Mouse (Mus musculus) embryo, embryonic 10.5 days (tissue): Measurements from ENCODE around the gene Nrxn3.

Source experiments
- DNase-seq: peaks from one replicate; pipeline ENCODE4 v3.0.0-alpha.2; 2015; ENCODE audit warnings: low spot score

The Nrxn3 gene

DNA sequence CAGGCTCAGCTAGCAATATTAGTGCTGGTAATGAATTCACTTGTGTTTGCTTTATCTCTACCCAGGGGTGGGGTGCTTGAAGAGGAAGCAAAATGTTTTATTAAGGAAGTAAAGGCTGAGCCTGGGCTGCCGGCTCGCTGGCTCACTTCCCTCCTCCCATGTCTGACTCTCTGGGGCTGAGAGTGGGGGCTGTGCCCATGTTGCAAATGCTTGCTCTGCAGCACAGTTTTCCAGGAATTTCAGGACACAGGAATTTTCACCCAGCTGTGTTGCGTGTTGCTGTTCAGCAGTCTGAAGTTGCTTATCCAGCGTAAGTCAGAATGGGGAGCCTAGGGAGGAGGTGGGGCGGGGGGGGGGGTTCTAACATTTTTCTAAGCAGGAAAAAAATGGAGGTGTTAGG lies 89.5 kb downstream of the Nrxn3 start:
- DNase-seq = peak; percentile 9

DNA sequence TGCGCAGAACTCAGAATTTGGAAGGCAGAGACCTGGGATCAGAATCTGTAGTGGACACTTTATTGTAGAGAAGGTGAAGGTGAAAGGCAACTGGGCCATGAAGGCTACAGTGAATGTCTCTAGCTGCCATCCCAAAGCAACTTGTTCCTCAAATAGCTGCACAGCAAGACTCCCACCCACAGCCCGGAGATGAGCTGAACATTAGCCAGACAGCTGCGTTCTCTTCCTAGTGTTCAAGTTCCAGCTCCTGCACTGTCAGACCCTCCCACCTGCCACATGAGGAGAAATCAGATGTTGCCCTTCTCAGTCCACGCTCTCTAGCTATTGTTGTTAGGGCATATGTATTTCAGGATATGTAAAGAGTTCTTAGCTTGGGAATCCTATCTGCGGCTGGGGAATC lies 94.2 kb downstream of the Nrxn3 start:
- DNase-seq = no peak

DNA sequence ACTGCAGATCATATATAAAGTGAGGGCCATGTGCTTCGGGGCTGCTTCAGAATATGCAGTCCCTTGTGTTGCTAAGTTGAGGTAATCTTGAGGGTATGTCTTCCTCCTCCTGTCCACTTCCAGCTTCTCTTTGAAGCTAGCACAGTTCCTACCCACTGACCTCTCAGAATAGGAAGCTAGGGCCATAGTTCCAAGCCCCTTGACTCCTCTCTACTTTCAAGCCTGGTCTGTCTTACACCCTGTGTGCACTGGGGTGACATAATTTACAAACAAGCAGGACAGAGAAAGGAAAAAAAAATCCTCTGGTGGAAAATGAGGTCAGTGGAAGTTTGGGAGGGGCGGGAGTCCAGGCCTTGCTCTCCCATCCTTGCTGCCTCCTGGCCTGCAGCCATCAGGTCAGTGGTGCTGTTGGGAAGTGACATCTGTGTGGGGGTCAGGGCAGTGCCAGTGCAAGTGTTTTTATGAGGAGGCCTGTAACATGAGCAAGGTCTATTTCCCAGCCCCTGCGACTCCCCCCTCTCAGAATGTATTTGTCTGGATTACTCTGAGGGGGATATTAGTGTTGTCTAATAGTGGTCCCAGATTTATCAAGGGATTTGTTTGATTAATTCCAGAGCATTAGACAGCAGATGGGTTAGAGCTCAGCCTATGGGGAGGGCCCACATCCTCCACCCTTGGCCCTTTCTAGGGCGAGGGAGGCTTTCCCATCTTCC lies 96.1 kb downstream of the Nrxn3 start:
- DNase-seq = peak; percentile 27

DNA sequence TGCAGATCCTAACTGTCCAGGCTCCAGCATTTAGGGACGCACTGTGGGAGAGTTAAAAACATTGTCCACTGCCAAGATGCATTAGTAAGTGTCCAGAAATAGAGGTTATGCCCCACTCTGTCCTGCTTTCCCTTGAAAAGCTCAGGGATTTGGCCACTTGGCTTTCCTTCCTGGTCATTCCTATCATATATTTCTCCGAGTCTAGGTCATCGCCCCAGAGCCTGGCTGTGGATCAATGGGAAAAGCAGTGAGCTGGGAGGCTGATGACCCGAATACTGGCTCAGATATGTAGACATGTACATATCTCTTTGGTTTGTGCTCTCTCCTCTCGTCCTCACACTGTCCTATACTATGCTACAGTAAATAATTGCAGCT lies 96.6 kb downstream of the Nrxn3 start:
- DNase-seq = no peak

DNA sequence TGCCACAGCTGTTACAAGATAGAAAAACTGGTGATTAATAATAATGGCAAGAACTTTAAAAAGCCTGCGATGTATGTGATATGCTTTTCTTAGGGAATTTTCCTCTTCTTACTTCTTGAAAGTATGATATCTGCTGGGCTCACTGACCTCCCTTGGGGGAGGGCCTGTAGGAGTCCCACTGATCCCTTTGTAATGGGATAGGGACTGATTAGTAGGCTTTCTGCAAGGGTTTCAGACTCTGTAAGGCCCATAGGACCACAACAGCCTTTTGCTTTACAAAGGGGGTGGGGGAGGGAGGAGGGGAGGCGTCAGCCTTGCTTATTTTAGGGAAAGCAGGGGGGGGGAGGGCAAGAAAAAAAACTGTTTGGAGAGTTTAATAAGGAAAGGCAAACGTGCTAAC lies 97.5 kb downstream of the Nrxn3 start:
- DNase-seq = peak; percentile 15

DNA sequence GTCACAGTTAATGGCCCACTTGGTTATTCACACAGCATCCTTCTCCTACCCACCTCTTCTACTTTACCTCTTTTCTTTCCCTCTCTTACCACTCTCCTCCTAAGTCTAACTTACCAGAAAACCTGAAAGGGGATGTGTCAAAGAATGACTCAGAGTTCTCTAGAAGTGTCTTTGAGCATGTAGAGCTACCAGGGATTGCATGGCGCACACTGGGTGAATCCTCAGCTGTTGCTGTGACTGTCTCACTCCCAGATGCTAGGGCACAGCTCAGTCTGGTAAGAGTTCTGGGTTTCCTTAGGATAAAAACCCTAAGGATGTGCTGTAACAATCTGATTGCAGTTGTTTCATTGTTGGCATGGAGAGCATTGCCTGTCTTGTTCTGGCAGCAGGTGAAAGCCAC lies 108.2 kb downstream of the Nrxn3 start:
- DNase-seq = no peak

DNA sequence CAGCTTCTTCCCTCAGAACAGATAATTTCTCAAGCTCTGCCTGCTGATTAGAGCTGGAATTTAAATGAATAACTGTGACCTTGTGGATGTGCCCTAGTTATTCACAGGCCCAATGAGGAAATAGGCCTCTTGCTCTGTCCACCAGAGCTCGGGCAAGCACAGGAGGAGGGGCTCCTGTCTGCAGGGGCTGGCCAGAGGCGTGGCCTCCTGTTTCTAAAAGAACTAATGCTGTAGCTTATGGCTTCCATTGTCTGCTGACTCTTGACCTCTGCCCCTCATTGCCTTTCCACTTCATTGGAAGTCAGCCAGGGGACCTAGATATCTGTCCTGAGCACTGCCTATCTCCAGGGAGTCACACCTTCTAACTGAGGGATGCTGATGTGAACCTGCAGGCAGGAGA lies 113.1 kb downstream of the Nrxn3 start:
- peak; percentile 70 for DNase-seq

DNA sequence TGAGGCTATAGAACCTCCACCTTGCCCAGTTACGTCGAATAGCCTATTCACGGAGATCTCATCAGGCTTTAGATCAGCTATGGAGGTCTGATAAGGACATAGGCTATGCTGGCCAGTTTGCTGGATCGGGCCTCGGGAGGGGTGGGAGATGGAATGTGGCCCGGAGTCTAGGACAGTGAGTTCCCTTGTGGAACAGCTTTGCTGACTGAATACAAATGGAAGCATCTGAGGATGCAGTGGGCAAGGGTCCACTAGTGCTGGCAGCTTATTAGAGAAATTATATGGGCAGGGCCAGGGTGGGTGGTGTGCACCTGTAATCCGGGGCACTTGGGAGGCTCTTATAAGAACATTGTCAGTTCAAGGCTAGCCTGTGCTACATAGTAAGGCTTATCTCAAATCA lies 117.0 kb downstream of the Nrxn3 start:
- DNase-seq = no peak

DNA sequence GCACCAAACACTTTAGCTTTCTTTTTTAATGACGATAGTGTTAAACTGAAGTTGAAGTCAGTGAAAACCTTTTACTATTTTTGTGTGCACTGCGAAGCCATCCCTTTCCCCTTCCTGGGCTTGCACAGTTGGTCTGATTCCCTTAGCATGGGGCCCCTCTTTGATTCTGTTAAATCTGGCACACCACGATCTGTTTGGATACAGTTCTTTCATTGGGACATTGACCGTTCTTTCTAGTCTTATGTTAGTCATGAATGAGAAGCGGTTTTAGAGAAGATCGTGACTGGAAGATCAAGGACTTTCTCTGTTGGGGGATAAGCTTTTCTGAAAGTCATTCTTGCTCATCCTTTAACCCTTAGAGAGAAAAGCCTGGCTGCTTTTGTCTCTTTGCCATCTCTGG lies 118.7 kb downstream of the Nrxn3 start:
- DNase-seq = no peak

DNA sequence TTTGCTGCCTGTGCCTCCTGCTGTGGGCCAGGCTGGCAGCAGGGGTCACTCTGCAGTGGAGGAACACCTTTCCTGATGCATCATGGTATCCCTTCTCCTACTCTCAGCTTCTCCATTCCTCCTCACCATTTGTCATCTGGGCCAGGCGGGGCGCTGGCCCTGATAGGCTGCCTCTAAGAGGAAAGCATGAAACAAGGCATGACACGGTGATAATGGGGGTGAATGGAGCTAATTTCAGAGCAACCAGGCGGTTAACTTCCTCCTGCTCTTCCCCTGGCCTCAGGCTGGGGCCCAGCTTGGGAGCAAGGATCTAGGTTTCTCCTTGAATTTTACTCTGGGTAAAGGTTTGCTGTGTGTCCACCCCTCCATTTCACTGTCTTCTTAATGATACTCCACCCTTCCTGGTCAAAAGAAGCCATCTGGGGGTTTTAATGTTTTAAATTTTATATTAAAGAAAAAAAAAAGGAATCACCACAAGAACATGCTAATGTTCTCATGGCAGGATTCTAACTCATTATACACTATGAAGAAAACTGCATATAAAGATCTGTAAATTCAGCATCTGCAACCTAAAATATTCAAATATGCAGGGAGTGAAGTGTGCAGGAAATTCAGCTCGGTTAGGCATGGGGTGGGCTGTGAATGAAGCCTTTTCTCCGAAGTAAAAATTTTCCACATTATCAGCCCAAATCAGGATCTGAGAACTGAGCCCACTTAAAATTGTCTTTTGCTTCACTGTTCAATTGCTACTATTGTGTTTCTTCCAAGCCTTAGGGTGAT lies 127.9 kb downstream of the Nrxn3 start:
- peak; percentile 59 for DNase-seq

DNA sequence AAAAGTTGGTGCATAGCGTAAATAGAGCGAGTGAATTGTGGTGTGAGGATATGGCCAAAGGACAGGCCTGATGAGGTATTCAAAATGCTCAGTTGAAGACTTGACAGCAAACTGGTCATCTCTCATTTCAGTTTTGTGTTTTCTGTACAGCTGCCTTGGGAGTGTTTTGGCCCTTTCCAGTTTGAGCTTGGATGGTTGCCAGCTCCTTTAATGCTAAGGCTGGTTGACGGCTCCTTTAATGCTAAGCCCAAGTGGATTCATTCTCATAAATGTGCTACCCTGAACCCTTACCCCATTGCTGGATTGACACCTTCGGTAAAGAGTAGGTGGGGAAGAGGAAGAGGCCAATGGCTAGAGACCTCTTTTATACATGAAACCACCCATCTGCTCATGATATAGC lies 131.4 kb downstream of the Nrxn3 start:
- DNase-seq = no peak

DNA sequence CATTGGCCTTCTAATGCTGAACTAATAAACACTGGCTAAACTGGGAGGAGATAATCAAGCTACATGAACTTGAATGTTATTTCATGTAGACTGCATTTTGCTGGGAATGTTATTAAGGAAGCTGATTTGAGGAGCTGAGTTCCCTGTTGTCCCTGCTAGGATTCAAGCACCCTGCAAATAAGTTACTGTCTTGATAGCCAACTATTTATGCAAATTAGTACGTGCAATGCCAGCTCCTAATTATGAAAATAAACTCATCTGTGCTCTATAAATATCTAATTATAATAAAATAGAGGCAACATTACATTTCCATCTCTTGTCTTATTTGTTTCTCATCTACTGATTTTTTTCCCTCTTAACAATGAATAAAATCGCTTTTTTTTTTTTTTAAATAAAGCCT lies 135.0 kb downstream of the Nrxn3 start:
- DNase-seq = no peak

DNA sequence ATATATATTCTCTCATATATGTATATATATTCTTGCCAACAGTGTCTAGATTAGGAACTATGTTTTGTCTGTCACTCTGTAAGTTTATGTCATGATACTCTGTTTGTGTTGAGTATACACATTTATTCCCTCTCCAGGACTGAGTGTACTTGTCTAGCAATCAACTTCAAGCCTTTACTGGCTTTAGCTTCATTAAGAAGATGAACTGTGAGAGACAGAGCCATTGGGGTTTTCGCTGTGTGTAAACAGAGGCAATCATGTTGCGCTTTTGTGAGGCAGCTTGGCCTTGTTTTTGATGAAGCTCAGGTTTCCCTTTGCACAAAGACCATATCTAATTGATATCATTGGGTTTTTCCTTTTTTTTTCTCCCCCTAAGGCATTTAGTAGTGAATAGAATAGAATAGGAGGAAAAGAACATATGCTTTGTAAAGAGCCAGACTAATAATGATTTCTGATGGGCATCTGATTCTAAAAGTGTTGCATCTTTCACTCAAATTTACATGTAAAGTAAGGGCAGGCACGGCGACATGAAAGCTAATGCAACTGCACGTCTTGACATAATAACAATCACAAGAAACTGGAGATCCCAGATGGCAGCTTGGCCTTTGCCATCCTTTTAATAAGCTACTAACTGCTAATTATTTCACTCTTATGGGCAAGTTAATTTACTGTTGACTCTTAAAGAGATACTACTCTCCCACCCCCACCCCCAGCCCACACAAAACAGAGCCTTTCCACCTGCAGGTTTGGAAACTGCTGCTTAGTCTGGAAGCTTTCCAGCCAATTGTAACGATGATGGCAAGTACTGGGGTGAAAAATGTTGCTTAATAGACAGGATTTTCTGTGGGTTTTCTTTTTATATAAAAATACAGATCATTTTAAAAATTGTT lies 137.0 kb downstream of the Nrxn3 start:
- peak; percentile 14 for DNase-seq

DNA sequence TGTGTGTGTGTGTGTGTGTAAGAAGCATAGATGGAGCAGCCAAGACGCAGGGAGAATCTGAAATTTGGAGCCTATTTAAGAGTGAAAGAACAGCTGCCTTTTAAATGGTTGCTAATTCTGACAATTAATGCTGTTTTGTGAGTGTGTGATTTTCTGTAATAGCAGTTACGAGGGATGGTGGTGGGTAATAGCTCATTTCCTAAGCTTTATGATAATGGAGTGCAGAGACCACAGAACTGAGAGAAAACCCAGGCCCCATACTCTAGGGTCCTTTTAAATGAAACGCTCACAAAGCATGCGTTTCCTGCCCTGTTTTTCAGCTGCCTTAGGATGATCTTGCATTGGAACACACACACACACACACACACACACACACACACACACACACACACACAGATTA lies 137.7 kb downstream of the Nrxn3 start:
- DNase-seq = peak; percentile 4

DNA sequence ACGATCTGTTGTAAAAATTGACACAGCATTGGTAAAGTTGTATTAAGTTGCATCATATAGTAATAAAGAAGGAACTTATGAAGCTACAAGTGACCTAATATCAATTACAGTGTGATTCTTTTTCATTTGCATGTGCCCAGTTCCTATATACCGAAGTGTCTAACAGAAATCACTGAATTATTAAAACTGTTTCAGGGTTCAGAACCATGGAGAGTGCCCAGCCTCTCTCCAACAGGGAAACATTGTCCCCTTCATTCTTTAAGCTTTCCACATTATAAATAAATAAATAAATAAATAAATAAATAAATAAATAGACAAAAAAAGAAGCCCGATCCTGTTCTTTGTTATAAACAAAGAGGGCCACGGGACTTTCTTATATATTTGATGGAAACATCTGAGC lies 140.4 kb downstream of the Nrxn3 start:
- peak; percentile 58 for DNase-seq

DNA sequence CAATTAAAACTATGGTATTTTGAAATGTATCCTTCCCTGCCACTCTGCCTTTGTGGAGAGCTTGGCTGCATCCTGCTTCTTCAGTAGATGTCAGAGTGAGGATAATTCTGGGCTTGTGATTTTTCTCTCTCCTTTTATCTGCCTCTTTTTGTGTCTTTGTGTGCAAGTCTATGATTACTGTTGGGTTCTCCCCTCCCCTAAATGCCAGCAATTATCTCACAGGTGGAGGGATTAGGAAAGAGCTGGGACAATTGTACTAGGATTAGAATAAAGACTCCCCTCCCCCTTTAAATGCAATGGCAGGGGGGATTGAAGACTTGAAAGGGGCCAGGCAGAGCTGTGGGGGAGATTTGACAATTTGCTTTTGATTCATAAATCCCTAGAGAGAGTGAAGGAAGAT lies 145.6 kb downstream of the Nrxn3 start:
- no peak for DNase-seq

DNA sequence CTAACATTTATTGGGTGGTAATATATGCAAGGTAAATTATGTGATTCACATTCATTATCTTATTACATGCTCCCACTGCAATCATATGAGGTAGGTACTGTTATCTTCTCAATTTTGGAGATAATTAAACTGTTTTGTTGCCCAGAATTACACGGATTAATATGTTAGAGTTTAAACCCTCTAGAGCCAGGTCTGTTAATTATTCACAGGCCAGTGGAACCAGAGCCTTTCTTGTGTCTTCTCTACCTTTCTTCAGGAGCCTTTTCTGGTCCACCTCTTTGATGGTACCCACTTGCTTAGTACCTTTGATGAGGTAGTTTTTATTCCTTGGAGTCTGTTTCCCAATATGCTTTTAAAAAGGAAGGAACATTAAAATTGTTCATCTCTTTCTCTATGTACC lies 174.7 kb downstream of the Nrxn3 start:
- no peak for DNase-seq

DNA sequence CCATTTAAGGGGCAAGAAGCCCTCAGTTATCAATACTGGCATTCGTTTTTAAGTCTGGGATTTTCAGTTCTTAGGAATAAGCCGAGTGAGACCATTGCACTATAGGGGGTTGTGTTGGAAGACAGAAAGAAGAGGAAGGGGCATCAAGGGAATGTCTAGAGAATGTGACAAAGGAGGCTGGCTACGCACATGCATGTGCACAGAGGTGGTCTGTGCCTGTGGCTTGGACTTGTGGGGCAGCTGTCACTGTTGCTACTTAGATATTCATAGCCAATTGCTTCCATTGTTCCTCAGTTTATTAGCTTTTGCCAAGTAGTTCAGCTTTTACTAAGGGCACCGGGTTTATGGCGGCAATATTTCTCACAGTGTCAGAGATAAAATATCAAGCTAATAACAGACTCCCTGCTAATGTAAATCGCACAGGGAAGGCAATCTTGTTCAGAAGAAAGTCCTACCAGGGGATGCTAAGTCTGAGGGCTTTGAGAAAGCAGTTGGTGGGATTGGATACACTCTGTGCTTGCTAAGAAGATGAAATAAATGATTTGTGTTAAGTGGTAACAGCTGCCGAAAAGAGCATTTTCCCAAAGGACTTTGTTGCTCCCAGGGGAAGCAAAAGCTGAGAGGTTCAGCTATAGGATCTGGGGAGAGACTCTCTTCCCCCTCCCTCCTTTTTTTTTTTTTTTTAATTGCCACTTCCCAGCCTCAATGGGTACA lies 177.5 kb downstream of the Nrxn3 start:
- DNase-seq = peak; percentile 11

DNA sequence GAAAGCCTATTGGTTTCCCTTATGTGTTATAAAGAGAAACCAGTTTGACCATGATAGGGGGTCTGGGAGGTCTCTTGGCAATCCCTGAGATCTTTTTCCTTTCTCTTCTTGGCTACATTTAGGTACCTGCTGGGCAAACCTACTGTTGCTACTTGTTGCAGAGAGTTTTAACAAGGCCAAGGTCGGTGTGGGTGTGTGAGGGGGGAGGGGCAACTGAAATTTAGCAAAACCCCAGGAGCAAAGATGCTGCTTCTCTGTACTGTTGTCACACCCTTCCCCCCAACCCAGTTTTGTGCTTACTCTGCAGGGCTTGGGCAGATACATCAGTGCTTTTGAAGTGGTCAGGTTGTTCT lies 178.0 kb downstream of the Nrxn3 start:
- no peak for DNase-seq

DNA sequence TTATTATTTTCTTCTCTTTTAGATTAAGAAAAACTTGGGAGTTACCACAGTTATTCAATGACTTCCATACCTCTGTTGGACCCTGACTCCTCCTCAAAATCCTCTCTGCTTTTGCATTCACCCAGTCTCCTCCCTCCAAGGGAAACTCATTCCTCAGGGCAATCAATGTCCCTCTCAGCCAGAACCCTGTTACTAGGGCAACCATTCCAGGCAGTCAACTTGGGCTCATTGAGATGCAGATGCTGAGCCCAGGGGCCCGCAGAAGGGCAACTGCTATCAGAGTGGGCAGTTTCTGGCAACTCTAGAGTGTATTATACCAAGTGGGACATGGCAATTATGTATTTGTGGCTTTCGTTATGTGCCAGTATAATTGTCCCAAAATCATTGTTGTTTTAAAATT lies 188.1 kb downstream of the Nrxn3 start:
- peak; percentile 77 for DNase-seq

DNA sequence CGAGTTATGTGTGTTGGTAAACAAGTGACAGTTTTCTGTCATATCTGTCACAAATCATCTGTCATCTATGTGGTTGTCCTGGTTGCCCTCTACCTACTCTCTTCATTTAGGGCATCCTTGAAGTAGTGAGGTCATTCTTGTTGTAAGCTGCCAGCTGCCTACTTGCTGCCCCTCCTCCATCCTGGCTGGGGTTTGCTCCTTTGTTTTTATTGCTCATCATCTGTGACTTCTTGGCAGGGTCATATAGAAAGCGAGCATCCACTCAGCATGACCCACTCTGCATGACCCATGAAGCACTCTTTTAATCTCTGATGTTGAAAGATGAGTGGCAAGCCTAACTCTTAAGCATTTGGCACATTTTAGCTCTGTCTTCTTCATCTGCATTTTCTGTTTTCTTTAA lies 194.1 kb downstream of the Nrxn3 start:
- no peak for DNase-seq

DNA sequence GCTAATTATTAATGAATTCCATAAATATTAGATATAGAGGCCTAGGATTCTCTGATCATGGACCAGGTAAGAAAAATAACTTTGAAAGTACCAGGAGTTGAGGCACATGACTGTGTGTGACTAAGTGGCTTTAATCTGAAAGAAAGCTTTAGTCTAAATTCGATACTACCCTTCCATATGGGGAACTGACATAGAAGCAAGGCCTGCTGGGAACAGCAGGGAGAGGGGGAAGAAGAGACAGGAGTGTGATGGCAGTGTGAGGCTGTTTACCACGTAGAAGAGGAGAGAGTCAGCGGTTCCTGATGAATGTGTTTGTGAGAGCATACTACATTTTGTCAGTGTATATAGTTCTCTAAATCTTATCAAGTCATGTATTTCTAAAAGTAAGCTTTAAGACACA lies 202.2 kb downstream of the Nrxn3 start:
- no peak for DNase-seq
